Mouse (Mus musculus): ENCODE measurements around the gene Cox5b.

DNA sequence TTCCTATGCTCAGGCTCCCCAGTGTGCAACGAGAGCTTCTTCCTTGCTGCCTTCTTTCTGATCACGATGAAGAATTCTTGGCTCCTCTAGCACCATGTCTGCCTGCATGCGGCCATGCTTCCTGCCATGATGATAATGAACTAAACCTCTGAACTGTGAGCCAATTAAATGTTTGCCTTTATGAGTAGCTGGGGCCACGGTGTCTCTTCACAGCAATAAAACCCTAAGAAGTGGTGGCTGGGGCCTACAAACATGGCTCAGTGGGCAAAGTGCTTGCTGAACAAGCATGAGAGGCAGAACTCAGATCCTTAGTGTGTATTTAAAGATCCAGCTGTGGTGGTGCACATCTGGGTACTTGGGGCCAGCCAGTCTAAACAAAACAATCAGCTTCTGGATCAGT is 25.3 kb upstream of the Cox5b start:
- TF ChIP-seq CTCF (IDR thresholded peaks at IDR 0.05; ENCODE audit: extremely low read depth, insufficient read depth, insufficient read length, insufficient replicate concordance): no peak
- TF ChIP-seq POLR2A (IDR thresholded peaks at IDR 0.05; ENCODE audit: low read depth, low read length): no peak
